Mouse (Mus musculus) intestine, embryonic 14.5 days (tissue): ENCODE measurements around the gene Dscam. TPM values are rescaled to one million over a fixed set of nuclear protein-coding genes. Genes with fewer than 3 reads are reported as not detected.

ENCODE experiments used
- ATAC-seq: fragments of 200-750 bp; cut with Nextera tagmentation; replicated peaks from 2 replicates; pipeline ENCODE4 v1.8.0; 2017; ENCODE audit warnings: low read depth, moderate number of reproducible peaks, moderate TSS enrichment, moderate library complexity; ENCODE audit not compliant: low FRiP score, low TSS enrichment
- DNase-seq: peaks from one replicate; pipeline ENCODE4 v3.0.0-alpha.2; 2018; ENCODE audit warnings: low spot score
- H3K27ac ChIP-seq: fragments of 300-500 bp; sonication (generic); 2 replicates; pipeline ENCODE4 v1.5.1; 2014; ENCODE audit warnings: low read depth, mild to moderate bottlenecking, control low read depth
- H3K27me3 ChIP-seq: fragments of 300-500 bp; sonication (generic); replicated peaks from 2 replicates; pipeline ENCODE4 v1.6.1; 2014; ENCODE audit warnings: low read length, control low read depth; ENCODE audit not compliant: control insufficient read depth, insufficient read depth
- H3K36me3 ChIP-seq: fragments of 300-500 bp; sonication (generic); 2 replicates; pipeline ENCODE4 v1.6.1; 2014; ENCODE audit warnings: low read length, control low read depth; ENCODE audit not compliant: control insufficient read depth, insufficient read depth
- H3K4me1 ChIP-seq: fragments of 300-500 bp; sonication (generic); replicated peaks from 2 replicates; pipeline ENCODE4 v1.6.1; 2014; ENCODE audit warnings: low read length, control low read depth, mixed read lengths; ENCODE audit not compliant: control insufficient read depth, insufficient read depth
- H3K4me2 ChIP-seq: fragments of 300-500 bp; sonication (generic); 2 replicates; pipeline ENCODE4 v1.6.1; 2014; ENCODE audit warnings: low read length
- H3K4me3 ChIP-seq: fragments of 300-500 bp; sonication (generic); 2 replicates; pipeline ENCODE4 v1.5.1; 2014; ENCODE audit warnings: low read depth, low read length, control low read depth, mixed read lengths
- H3K9ac ChIP-seq: fragments of 300-500 bp; sonication (generic); 2 replicates; pipeline ENCODE4 v1.6.1; 2014; ENCODE audit warnings: mild to moderate bottlenecking, low read length
- H3K9me3 ChIP-seq: fragments of 300-500 bp; sonication (generic); 2 replicates; pipeline ENCODE4 v1.6.1; 2016; ENCODE audit warnings: low read length, control low read depth; ENCODE audit not compliant: control insufficient read depth
- WGBS: fragments of 180-500 bp; shearing (Covaris S2); extraction: QIAGEN DNeasy Blood & Tissue Kit; methylation state at CpG from one replicate; pipeline ENCODE4 v1.1.7; 2014; 5-methylcytosine and 5-hydroxymethylcytosine counted together
- polyA plus RNA-seq: library from polyadenylated mRNA; unstranded; fragments of >200 nt; fragmentation: Nextera tagmentation; extraction: Ambion mirVana; gene quantifications from 2 replicates; pipeline ENCODE4 v1.2.1, GENCODE M21; 2014

The Dscam gene
- polyA plus RNA-seq, 1 experiment from 2014 or later = 0.37 TPM

DNA sequence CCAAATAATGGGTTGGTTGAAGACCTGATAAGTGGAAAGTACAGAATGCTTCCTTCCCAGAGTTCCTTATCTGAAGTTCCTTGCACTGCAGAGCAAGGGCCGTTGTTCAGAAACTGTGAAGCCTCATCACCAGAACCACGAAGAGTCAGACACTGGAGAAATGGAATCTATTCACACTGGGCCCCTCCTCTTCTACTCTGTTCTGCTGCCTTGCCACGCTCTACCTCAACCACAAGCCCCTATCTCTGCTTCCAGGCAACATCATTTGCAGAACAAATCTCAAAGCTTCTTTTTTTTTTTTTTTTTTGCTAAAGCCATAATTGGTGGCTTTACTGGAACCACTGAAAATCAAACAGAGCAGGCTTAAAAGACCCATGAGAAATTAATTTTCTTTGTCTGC, 530.5 kb downstream of the Dscam start:
- H3K4me1 ChIP-seq = no peaks in the 10 kb centered on the region
- no peak overlapping the region for H3K4me3 ChIP-seq
- no peak for DNase-seq
- H3K27ac ChIP-seq = no peak overlapping the region
- 60% methylated on average over 3 of the region's 3 CpGs for WGBS
- no peaks in the 10 kb centered on the region for H3K27me3 ChIP-seq
- H3K36me3 ChIP-seq = no peaks in the 10 kb centered on the region
- no peaks in the 10 kb centered on the region for H3K9me3 ChIP-seq
- H3K4me2 ChIP-seq = no peak overlapping the region
- ATAC-seq = no peak
- H3K9ac ChIP-seq = no peak overlapping the region

DNA sequence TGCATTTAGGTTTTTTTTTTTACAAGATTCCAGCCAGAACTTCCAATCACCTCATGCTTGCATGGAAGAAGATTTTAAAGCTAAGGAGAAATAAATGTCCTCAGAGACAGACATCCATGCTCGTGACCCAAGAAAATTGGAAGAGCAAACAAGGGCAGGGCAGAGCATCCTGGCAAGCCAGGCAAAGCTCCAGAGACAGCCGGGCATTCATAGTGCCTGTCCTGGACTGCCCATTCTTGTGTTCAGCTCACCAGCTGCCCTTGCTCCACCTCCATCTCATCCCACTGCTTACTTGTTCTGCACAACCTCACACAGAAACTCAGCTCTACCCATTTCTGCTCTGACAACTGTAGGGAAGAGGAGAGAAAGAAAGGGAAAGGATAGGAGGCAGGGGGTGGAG, 534.6 kb downstream of the Dscam start:
- DNase-seq (no peak), ATAC-seq (no peak)
- no peak overlapping the region for H3K4me3 ChIP-seq
- no peaks in the 10 kb centered on the region for H3K9me3 ChIP-seq
- H3K9ac ChIP-seq = no peak overlapping the region
- WGBS = 73% methylated on average over 2 of the region's 2 CpGs
- no peaks in the 10 kb centered on the region for H3K36me3 ChIP-seq
- H3K27me3 ChIP-seq = no peaks in the 10 kb centered on the region
- H3K4me2 ChIP-seq = no peak overlapping the region
- H3K27ac ChIP-seq = no peak overlapping the region
- no peaks in the 10 kb centered on the region for H3K4me1 ChIP-seq

DNA sequence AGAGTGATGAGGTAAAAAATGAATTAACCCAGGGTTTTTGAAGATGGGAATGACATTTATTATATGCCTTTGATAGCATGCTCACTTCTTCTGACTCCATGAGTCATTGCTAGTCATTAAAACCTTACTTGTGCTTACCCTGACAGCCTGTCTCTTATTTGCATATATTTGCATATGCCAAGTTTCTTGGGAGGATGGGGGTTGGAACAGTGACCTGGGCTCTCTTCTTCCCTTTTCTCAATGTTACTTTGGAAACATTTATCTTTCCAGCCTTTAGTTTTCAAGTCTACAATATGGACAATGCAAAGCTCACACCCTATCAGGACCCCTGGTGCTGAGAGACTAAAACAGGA, 535.8 kb downstream of the Dscam start:
- ATAC-seq = no peak
- no peaks in the 10 kb centered on the region for H3K4me1 ChIP-seq
- no peak overlapping the region for H3K4me2 ChIP-seq
- H3K9me3 ChIP-seq = no peaks in the 10 kb centered on the region
- H3K36me3 ChIP-seq = no peaks in the 10 kb centered on the region
- H3K9ac ChIP-seq = no peak overlapping the region
- no peaks in the 10 kb centered on the region for H3K27me3 ChIP-seq
- no peak for DNase-seq
- no peak overlapping the region for H3K4me3 ChIP-seq
- H3K27ac ChIP-seq = no peak overlapping the region

DNA sequence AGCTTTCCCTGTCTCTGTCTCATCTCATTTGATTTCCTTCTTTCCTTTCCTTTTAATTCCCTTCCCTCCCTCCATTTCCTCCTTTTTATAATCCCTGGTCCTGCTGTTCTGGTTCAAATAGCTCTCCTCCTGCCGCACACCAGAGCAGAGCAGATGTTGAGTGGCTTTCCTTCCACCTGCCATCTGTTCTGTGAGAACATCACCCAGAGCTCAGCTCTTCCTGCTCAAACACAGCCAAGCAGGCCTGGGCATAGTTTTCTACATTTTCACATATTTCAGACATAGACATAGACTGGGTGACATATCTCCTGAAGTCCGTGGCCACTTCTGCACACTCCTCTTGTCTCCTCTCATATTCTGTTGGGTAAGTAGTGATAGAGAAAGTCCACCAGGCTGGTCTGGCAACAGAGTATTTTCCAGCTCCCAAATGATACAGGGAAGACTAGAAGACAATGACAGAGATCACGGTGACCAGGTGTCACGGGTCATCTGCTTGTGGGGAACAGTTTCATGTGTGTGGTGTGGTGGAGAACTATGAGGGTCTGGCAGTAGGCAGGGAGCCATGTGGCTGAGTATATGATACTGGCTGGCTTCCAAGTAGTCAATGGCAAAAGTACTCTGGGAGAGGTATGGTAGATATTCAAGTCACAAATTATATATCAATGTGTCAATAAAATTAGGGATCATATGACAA, 536.3 kb downstream of the Dscam start:
- 79% methylated on average over 4 of the region's 4 CpGs for WGBS
- Histone ChIP-seq H3K4me2 (no peak overlapping the region), H3K4me1 (no peaks in the 10 kb centered on the region), H3K9ac (no peak overlapping the region), H3K27ac (no peak overlapping the region), H3K9me3 (no peaks in the 10 kb centered on the region), H3K36me3 (no peaks in the 10 kb centered on the region), H3K4me3 (no peak overlapping the region), H3K27me3 (no peaks in the 10 kb centered on the region)
- no peak for DNase-seq
- ATAC-seq = no peak

DNA sequence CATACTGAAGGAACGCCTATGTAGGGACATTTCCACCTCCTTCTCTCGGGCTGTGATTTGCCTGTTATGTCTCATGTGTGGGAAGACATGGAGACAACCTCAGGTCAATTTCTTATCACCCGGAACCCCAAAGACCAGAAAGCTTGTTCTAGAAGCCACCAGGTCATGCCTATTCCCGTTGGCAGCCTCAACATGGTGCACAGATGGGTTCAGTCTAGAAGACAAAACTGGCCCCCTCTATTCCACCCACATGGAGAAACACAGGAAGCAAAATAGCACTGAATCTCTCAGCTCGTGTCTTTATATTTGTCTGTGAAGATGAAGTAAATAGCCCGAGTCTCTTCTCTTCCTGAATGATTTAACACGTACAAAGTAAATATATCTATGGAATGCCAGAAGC, 540.3 kb downstream of the Dscam start:
- 74% methylated on average over 7 of the region's 7 CpGs for WGBS
- no peaks in the 10 kb centered on the region for H3K4me1 ChIP-seq
- ATAC-seq (no peak), DNase-seq (no peak)
- no peaks in the 10 kb centered on the region for H3K9me3 ChIP-seq
- H3K4me3 ChIP-seq = no peak overlapping the region
- H3K4me2 ChIP-seq = no peak overlapping the region
- H3K36me3 ChIP-seq = no peaks in the 10 kb centered on the region
- no peak overlapping the region for H3K9ac ChIP-seq
- H3K27ac ChIP-seq = no peak overlapping the region
- no peaks in the 10 kb centered on the region for H3K27me3 ChIP-seq

DNA sequence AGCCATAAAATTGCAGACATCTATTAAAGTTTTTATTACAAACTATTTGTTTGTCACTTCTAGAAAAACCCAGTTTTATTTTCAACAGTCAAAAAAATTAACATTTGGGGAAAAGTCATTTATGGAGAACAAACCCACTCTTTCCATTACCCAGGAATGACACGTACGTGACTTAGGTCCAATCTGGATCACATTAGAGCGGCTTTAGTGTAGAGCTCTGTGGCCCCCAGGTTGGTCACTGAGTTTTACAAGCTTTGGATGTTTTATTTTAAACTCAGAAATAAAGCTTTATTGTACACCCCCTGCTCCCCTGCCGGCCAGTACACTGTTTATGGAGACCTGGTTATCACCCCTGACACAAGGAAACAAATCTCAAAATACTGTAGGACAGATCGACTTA, 540.9 kb downstream of the Dscam start:
- H3K4me2 ChIP-seq = no peak overlapping the region

DNA sequence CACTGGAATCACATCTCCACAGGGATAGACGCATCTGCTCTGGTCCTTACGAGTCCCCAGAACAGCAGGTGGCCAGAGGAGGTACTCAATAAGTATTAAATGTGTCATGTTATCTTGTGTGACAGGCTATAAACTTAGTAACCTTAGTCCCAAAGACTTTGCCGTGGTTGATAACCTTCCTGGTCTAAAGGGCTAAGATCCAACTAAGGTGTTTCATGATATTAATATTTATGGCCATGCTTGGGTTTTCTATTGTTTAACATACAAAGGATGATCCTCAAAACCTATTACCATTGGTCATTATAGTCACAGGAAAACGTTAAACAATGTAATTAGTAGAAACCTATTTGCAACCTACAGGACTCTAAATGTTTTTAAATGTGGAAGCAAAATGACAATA, 545.1 kb downstream of the Dscam start:
- Histone ChIP-seq H3K4me3 (no peak overlapping the region), H3K9ac (no peak overlapping the region), H3K9me3 (no peaks in the 10 kb centered on the region), H3K4me1 (no peaks in the 10 kb centered on the region), H3K27me3 (no peaks in the 10 kb centered on the region), H3K4me2 (no peak overlapping the region), H3K27ac (no peak overlapping the region), H3K36me3 (no peaks in the 10 kb centered on the region)
- WGBS = 67% methylated on average over 4 of the region's 4 CpGs
- DNase-seq (no peak), ATAC-seq (no peak)

More for the DNA sequence above, 540.9 kb downstream of the Dscam start:
- Histone ChIP-seq H3K9ac (no peak overlapping the region), H3K9me3 (no peaks in the 10 kb centered on the region), H3K36me3 (no peaks in the 10 kb centered on the region), H3K27ac (no peak overlapping the region), H3K27me3 (no peaks in the 10 kb centered on the region), H3K4me1 (no peaks in the 10 kb centered on the region), H3K4me3 (no peak overlapping the region)
- WGBS = 83% methylated on average over 5 of the region's 5 CpGs
- DNase-seq = no peak
- no peak for ATAC-seq

DNA sequence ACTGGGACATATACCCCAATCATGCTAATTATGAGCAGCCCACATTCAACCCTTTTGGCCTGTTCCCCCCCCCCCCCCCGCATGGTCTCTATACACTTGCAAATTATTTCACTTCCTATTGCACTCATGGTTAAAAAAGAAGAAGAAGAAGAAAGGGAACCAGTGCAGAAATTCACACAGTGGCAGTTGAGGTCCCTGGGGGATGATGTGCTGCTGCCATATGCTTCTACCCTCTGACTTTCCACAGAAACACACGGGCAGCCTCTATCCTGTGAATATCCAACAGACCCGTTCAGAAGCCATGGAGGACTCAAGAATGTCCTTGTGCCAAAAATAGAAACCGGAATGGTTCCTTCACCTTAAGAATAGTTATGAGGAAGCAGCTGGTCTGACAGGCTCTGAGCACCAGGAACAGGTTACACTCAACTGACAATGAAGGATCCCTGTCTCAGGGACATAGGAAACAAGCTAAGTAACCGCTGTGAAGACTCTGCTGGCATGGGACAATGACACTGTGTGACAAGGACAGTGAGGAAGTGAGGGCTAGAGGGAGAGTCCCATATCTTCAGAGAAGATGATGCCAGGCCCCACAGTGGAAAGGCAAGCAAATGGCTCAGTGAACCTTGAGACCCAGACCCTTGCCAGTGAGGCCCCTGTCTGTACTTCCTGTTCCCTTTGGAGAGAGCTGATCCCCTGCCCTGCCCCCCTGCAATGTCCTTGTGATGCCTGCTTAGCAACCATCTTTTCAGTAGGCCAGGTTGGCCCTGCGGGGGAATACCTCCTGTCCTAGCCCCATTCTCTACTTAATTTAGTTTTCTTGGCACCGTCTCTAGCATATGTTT, 545.8 kb downstream of the Dscam start:
- H3K9me3 ChIP-seq = no peaks in the 10 kb centered on the region
- H3K36me3 ChIP-seq = no peaks in the 10 kb centered on the region
- H3K4me1 ChIP-seq = no peaks in the 10 kb centered on the region
- H3K27me3 ChIP-seq = no peaks in the 10 kb centered on the region
- no peak overlapping the region for H3K27ac ChIP-seq
- no peak for DNase-seq
- H3K4me2 ChIP-seq = no peak overlapping the region
- no peak overlapping the region for H3K4me3 ChIP-seq
- ATAC-seq = no peak
- 73% methylated on average over 7 of the region's 7 CpGs for WGBS
- no peak overlapping the region for H3K9ac ChIP-seq

DNA sequence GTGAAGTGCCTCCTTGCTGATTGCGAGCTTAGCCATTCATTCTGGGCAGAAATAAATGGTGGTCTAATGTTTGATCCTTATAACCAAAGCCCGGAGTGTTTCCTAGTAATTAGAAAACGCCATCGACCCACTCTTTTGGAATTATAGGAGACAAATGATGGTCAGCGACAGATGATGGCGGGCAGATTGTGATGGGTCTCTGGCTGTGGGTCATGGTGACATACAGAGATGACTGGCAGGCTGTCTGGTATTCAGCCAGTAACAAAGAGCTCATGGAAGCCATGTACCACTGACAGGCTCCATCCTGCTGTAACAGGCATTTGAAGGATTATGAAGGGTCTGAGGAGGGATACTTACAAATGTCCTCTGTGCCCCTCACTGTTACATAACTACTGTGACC, 549.7 kb downstream of the Dscam start:
- Histone ChIP-seq H3K4me2 (no peak overlapping the region), H3K36me3 (no peaks in the 10 kb centered on the region), H3K9me3 (no peaks in the 10 kb centered on the region), H3K27ac (no peak overlapping the region), H3K4me3 (no peak overlapping the region), H3K27me3 (no peaks in the 10 kb centered on the region), H3K9ac (no peak overlapping the region), H3K4me1 (no peaks in the 10 kb centered on the region)
- WGBS = 88% methylated on average over 6 of the region's 6 CpGs
- DNase-seq (no peak), ATAC-seq (no peak)
